Mouse (Mus musculus): Measurements from ENCODE around the gene Col18a1.

DNA sequence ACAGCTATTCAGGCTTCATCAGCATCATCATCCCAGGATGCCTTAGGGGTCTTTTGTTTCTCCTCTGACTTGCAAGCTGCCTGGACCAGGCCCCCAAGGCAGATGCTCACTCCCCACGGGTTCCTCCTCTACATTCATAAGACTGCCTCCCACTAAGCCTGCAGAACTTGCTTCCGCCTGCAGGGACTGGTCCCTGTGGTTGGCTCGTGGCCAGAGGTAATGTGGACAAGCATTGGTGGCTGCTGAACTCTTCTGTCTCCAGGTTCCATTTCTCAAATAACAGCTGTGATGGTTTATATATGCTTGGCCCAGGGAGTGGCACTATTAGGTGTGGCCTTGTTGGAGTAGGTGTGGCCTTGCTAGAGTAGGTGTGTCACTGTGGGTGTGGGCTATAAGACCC lies 104.9 kb downstream of the Col18a1 start:
- TF ChIP-seq CTCF (IDR thresholded peaks at IDR 0.05; ENCODE audit: borderline replicate concordance, insufficient read depth, low read length) (no peak), POLR2A (IDR thresholded peaks at IDR 0.05; ENCODE audit: low read depth, low read length) (no peak)

Data from embryonic fibroblast, embryonic 13.5 days (primary cell).